Mouse (Mus musculus): ENCODE measurements at regions not wholly inside any gene's neighbourhood (a gene's known extent, or its start where the extent isn't known, plus 50 kb on each side); places are given as distances from the start of the nearest gene placed in this dataset.

DNA sequence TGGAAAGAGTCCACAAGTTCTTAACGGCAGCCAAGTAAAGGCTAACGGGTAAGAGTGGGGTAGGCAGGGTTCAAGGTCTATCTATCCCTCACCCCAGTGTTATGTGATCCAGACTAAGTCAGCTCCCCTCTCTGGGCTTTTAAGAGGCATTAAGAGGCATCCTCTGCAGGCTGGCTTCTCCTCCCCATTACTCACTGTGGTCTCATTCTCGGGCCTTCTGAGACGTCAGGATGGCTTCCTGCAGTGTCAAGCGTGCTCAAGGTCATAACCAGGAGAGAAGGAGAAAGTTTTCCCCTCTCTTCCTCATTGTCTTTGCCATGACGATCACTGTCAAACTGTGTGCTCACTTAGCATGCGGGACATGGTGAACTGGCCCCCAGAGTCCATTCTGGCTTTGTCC, 52.5 kb upstream of the Adrb1 start:
- TF ChIP-seq POLR2A (IDR thresholded peaks at IDR 0.05; ENCODE audit: low read depth, low read length) (no peak), CTCF (IDR thresholded peaks at IDR 0.05; ENCODE audit: borderline replicate concordance, insufficient read depth, low read length) (no peak)

All from embryonic fibroblast, embryonic 13.5 days (primary cell).